ENCODE assay signal across 8 mouse cellular contexts in the genomic region with DNA sequence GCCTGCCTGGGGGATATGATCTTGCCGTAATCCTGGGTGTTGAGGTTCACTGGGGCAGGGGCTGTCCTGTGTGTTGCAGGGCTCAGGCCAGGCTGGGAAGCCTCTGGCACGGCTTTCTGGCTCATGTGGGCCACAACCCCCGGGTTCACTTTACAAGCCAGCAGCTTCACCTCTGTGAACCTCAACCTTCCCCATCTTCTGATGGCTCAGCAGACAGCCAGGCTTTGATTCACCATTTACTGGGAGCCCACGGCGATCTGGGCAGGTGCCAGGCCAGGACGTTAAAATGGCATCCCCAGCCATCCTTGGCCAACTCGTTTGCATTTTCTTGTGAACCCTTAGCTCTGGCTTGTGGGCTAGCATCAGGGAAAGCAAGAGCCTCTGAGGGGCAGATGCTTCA. TPM values are rescaled to one million over a fixed set of nuclear protein-coding genes. Genes with fewer than 3 reads are reported as not detected.
DNase-seq lines count a peak whose midpoint lies in the region; ATAC-seq lines count a peak whose summit lies in the region.

No protein-coding gene starts in this region.

- peaks cover 0 to 13% of the 10 kb centered on the region in 2 experiments; a peak in 2 of 4 replicates for H3K4me1 ChIP-seq in heart, embryonic 14.5 days (ENCODE audit: control insufficient read depth in 2 of 2, insufficient read depth in 2 of 2, low read length in 2 of 2)
- peaks cover 13% of the 10 kb centered on the region for H3K4me1 ChIP-seq in embryonic facial prominence, embryonic 11.5 days (ENCODE audit: control insufficient read depth, insufficient read depth, low read length)
- H3K4me1 ChIP-seq in midbrain, embryonic 14.5 days (ENCODE audit: control insufficient read depth, insufficient read depth, low read length) = peaks cover 15% of the 10 kb centered on the region

- ATAC-seq in heart, embryonic 14.5 days (ENCODE audit: insufficient number of reproducible peaks, insufficient read depth, low FRiP score, low read depth) = no peak
- ATAC-seq in embryonic facial prominence, embryonic 11.5 days (replicated peaks; ENCODE audit: insufficient number of reproducible peaks, low FRiP score, low TSS enrichment, low read depth) = no peak
- ATAC-seq in midbrain, embryonic 14.5 days (ENCODE audit: low FRiP score, low TSS enrichment) = no peak

- no peak overlapping the region for H3K27ac ChIP-seq in heart, embryonic 14.5 days (replicated peaks in 1 of 2; ENCODE audit: control insufficient read depth in 1 of 2, insufficient read depth in 1 of 2, low read depth in 2 of 2, low read length in 2 of 2)
- no peak overlapping the region for H3K27ac ChIP-seq in embryonic facial prominence, embryonic 11.5 days (replicated peaks; ENCODE audit: low read depth, low read length)
- H3K27ac ChIP-seq in midbrain, embryonic 14.5 days (replicated peaks; ENCODE audit: low read depth, low read length) = no peak overlapping the region

- H3K9me3 ChIP-seq in heart, embryonic 14.5 days (ENCODE audit: control insufficient read depth, low read length) = no peaks in the 10 kb centered on the region
- no peaks in the 10 kb centered on the region for H3K9me3 ChIP-seq in embryonic facial prominence, embryonic 11.5 days (replicated peaks; ENCODE audit: control insufficient read depth, low read length)
- no peaks in the 10 kb centered on the region for H3K9me3 ChIP-seq in midbrain, embryonic 14.5 days (ENCODE audit: control insufficient read depth, low read length)

- WGBS in heart, embryonic 14.5 days = 33% methylated on average over 7 of the region's 7 CpGs
- 24% methylated on average over 7 of the region's 7 CpGs for WGBS in embryonic facial prominence, embryonic 11.5 days
- 28% methylated on average over 7 of the region's 7 CpGs for WGBS in midbrain, embryonic 14.5 days

- DNase-seq in heart, adult 8-10 months (ENCODE audit: low spot score) = no peak
- DNase-seq in embryonic facial prominence, embryonic 11.5 days (ENCODE audit: low spot score) = no peak
- peak; percentile 77 to 85 for DNase-seq in kidney, adult 8-10 months
- no peak for DNase-seq in midbrain, embryonic 14.5 days
- no peak for DNase-seq in urinary bladder, adult 2 months (ENCODE audit: low spot score)
- DNase-seq in embryo, embryonic 10 days (ENCODE audit: low spot score) = no peak
- no peak for DNase-seq in ovary, postnatal 36 days (ENCODE audit: low spot score)

- no peaks in the 10 kb centered on the region for H3K36me3 ChIP-seq in heart, embryonic 14.5 days (ENCODE audit: control insufficient read depth, insufficient read depth, low read length)
- H3K36me3 ChIP-seq in embryonic facial prominence, embryonic 11.5 days (replicated peaks; ENCODE audit: control insufficient read depth, insufficient read depth, low read depth, low read length) = no peaks in the 10 kb centered on the region
- H3K36me3 ChIP-seq in midbrain, embryonic 14.5 days (ENCODE audit: control insufficient read depth, insufficient read depth, low read length) = no peaks in the 10 kb centered on the region

- H3K9ac ChIP-seq in heart, embryonic 14.5 days (ENCODE audit: low read length) = peak overlapping the region; percentile 54
- peak overlapping the region; percentile 7; the same call in 1 of the 2 replicates for H3K9ac ChIP-seq in embryonic facial prominence, embryonic 11.5 days (replicated peaks; ENCODE audit: low read length)
- peak overlapping the region; percentile 47 for H3K9ac ChIP-seq in midbrain, embryonic 14.5 days (replicated peaks; ENCODE audit: low read length)

- H3K4me3 ChIP-seq in heart, embryonic 14.5 days (ENCODE audit: control insufficient read depth in 1 of 2, insufficient read depth in 1 of 2, low read depth in 1 of 2, low read length in 2 of 2) = peak overlapping the region; percentile 48 to 49; a peak in 3 of 4 replicates
- peak overlapping the region; percentile 42 for H3K4me3 ChIP-seq in embryonic facial prominence, embryonic 11.5 days (ENCODE audit: low read depth, low read length)
- H3K4me3 ChIP-seq in midbrain, embryonic 14.5 days (replicated peaks; ENCODE audit: low read depth, low read length) = peak overlapping the region; percentile 42

- peaks cover 39% of the 10 kb centered on the region for H3K27me3 ChIP-seq in heart, embryonic 14.5 days (ENCODE audit: control insufficient read depth, insufficient read depth, low read length)
- peaks cover 26% of the 10 kb centered on the region for H3K27me3 ChIP-seq in embryonic facial prominence, embryonic 11.5 days (ENCODE audit: control insufficient read depth, insufficient read depth, low read length)
- H3K27me3 ChIP-seq in midbrain, embryonic 14.5 days (ENCODE audit: control insufficient read depth, insufficient read depth, low read length) = peaks cover 33% of the 10 kb centered on the region

- peak overlapping the region; percentile 96 for H3K4me2 ChIP-seq in heart, embryonic 14.5 days (ENCODE audit: low read length)
- peak overlapping the region; percentile 91 for H3K4me2 ChIP-seq in embryonic facial prominence, embryonic 11.5 days (ENCODE audit: low read depth, low read length)
- H3K4me2 ChIP-seq in midbrain, embryonic 14.5 days (ENCODE audit: low read length) = peak overlapping the region; percentile 78

RNA-seq across cellular contexts. Expression of a gene that starts 0.5 kb away (rescaled TPM):
- 8.5 and 10.0 TPM in 2 replicates for polyA plus RNA-seq in heart, embryonic 14.5 days (2014; fragmentation: Nextera tagmentation; extraction: Ambion mirVana)
- total RNA-seq in heart, adult 8-10 months (2022) = 1 to 10 TPM; 5.3 to 7.9 (median 7.0) TPM
- polyA plus RNA-seq in embryonic facial prominence, embryonic 11.5 days (2014; fragmentation: Nextera tagmentation; extraction: Ambion mirVana) = 11.2 and 14.5 TPM in 2 replicates
- 7.4 and 8.5 TPM in 2 replicates for polyA plus RNA-seq in midbrain, embryonic 14.5 days (2014; fragmentation: Nextera tagmentation; extraction: Ambion mirVana)
- 34.7 and 39.5 TPM in 2 replicates for polyA plus RNA-seq in urinary bladder, adult 2 months (2012; rRNA removed)

Comparison
In these comparisons a context has a peak if more than half of its experiments do, and no peak if none do; other contexts are left out.
1. DNase-seq: peak in kidney, adult 8-10 months (2 of 2); none in heart, adult 8-10 months (single experiment), embryonic facial prominence, embryonic 11.5 days (single experiment), midbrain, embryonic 14.5 days (single experiment), urinary bladder, adult 2 months (single experiment), embryo, embryonic 10 days (single experiment) and ovary, postnatal 36 days (single experiment).
2. Peak in every context shown above with its lines, with median percentiles within 50 percentile points of each other: H3K4me2 ChIP-seq, H3K4me3 ChIP-seq and H3K9ac ChIP-seq.